Mouse (Mus musculus) gastrocnemius, postnatal 25 days (tissue): ENCODE data around the gene Mettl11b. TPM values are rescaled to one million over a fixed set of nuclear protein-coding genes. Genes with fewer than 3 reads are reported as not detected.
A peak's percentile ranks its signal among the peaks of the same experiment; 100 is the strongest.
"Not testable (repeated sequence)": the region's sequence is repeated elsewhere in the genome, so short reads cannot be mapped to it uniquely, and the experiment has no call there.

ENCODE experiments used
- DNase-seq: peaks from one replicate; pipeline ENCODE4 v3.0.0; 2022
- long read RNA-seq, 2 experiments: library from polyadenylated mRNA; stranded (forward); transcript quantifications; one replicate each; pipeline ENCODE4 v2.0.0; 2021
- total RNA-seq, 2 experiments: library from RNA; stranded (reverse); gene quantifications; 1 replicate in 1 of 2; 2 replicates in 1 of 2; pipeline ENCODE4 v1.2.3; 2021

Mettl11b gene
- 10 to 100 TPM in 1 of 2 experiments, 1 to 10 TPM in 1; 1.8 to 16.3 TPM for total RNA-seq
- long read RNA-seq, experiment 1, transcript Mettl11b-201 (4 exons, 1,790 nt), result major isoform, 8 of 14 reads
- long read RNA-seq, experiment 1, partial matches to known transcripts, result 1 of 14 reads
- long read RNA-seq, experiment 1, other reads (novel, unspliced or antisense), result 5 of 14 reads
- long read RNA-seq, experiment 2, transcript Mettl11b-201 (4 exons, 1,790 nt), result major isoform, 9 of 17 reads
- long read RNA-seq, experiment 2, partial matches to known transcripts, result 0 of 17 reads
- long read RNA-seq, experiment 2, other reads (novel, unspliced or antisense), result 8 of 17 reads

GRCm38 (mm10) chr1:163725106-163725759 lies at the start of gene Mettl11b:
Gene Mettl11b (minus strand): TSS chr1:163725232.
- peak; percentile 54 for DNase-seq

GRCm38 (mm10) chr1:163757462-163758207 lies 32.6 kb upstream of the Mettl11b start:
- no peak for DNase-seq

DNA sequence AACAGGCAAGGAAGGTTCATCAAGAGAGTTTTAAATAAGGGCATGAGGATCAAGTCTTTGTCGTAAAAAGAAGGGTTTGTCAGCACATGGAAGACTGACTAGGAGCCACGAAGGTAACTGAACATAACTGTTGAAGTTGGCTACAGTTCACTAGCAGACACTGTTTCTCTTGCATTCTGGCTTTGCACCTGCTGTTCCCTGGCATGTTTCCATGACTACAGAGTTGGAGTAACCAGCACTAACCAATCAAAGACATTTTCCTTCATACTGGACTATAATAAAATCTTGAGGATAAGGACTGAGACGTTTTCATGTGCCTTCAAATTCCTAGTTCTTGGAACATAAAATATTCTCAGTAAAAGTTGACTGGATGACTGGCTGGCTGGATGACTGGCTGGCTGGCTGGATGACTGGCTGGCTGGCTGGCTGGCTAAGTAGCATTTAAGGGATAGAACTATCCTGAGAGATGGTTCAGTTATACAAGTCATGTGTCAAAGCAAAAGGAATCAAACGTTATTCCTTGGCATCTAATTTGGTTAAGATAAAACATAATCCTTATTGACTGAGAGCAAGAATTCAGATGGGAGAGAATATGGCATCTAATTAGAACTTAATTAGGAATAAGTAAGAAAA lies 26.4 kb upstream of the Mettl11b start:
- no peak for DNase-seq

DNA sequence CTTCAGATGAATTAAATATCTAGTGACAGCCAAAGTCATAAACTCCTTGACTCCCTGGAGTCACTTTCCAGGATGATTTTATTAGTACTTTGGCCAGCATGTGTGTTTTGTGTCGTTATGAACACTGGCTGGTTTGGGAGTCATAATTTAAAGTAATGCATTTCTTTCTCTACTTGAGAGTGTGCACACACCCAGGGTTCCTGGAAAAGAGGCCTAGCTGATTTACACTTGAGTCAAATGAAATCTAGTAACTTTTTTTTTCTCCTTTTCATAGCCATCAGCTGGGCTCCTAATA lies 12.2 kb upstream of the Mettl11b start:
- no peak for DNase-seq

- DNase-seq, result no peak
These were observed 11.6 kb upstream of the Mettl11b start for GRCm38 (mm10) chr1:163736441-163737238.

- DNase-seq, result not testable (repeated sequence)
These were observed 6.1 kb upstream of the Mettl11b start for GRCm38 (mm10) chr1:163731166-163731565.

- no peak for DNase-seq
These were observed 1.1 kb downstream of the Mettl11b start for GRCm38 (mm10) chr1:163723913-163724312.

DNA sequence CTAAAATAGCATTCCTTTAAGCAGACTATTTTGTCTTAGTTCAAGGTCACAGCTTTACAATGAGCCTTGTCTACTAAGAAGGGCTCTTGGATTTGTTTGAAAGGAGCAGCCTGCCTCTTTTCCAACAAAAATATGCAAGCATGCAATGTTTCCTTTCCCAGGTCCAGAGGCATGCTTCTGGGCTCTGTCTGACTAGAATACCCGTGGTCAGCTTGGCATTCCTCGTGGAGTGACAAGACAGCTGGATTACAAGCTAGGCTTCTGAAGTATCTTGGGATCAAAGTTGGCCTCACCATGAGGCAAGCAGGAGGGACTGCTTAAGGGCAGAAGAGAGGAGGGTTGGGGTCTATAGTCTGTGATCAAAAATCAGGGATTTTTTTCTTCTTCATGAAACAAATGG lies 16.4 kb downstream of the Mettl11b start:
- DNase-seq, result no peak

- no peak for DNase-seq
These were observed 24.5 kb downstream of the Mettl11b start for GRCm38 (mm10) chr1:163700571-163700970.

DNA sequence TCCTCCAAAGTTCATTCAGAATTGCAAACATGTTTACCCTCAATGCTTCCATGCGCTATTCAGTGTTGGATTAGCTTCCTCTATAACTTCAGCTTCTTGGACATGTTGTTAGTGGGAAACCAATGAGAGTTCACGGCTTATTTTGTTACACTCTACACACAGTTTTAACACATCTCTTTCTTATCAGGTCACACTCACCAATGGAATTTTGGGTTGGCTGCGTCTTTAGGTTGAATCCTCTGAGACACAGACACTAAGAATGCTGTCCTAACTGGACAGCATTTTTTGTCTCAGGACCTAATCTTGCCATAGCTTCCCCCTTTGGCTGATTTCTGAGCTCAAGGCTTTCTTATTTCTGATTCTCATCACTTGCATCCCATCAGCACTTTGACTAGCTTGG lies 25.3 kb downstream of the Mettl11b start:
- DNase-seq, result no peak

DNA sequence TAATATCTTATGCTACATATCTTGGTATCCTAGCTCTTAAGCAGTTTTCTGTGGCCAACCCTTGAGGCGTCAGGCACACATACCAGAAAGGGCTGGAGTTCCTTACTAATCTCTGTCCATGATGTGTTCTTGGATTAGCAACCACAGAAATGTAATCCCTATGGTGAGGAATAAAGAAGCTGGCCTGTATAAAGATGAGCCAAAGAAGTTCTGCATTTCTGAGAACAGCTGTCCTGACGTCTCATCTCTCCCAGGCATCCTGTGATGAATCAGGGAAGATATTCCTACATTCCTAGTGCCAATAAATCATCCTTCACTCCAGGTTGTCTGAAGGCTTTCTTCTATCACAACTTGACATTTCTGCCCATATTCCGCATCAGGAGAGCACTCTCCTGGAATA lies 33.2 kb downstream of the Mettl11b start:
- DNase-seq, result no peak

GRCm38 (mm10) chr1:163682935-163683430 lies 42.0 kb downstream of the Mettl11b start:
- no peak for DNase-seq

- no peak for DNase-seq
These were observed 42.9 kb downstream of the Mettl11b start for GRCm38 (mm10) chr1:163682127-163682526.

DNA sequence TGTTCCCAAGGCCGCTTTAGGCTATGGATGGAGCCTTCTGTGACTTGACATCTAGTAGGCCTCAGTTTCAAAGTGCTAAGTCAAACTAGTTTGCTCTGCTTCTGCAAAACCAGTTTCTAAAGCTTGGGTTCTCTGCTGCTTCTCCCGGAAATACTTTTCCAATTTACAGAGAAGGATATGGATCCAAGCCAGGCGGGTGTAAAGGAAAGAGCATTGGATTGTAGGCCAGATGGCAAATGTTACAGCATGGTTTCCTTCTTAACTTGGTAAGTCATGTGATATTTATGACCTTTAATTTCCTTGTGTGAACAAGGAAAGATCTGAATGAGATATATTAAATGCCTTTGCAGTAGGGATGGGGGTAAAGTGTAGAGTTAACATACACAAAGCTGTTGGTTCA lies 52.2 kb downstream of the Mettl11b start:
- no peak for DNase-seq

DNA sequence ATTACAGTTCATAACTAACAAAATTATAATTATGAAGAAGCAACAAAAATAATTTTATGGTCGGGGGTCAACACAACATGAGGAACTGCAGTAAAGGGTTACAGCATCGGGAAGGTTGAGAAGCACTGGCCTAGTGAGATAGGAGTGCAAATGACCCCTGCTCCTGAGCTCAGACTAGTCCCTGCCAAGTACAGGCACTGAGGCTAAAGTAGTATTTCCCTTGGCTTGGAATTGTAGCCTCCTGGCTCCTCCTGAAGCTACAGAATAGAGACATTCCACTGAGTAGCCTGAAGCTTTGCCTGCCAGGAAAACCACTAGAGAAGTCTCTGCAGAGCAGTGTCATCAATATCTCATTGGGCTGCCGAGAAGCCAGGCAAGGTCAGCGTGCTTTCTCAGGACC lies 53.7 kb downstream of the Mettl11b start:
- DNase-seq, result peak; percentile 10

DNA sequence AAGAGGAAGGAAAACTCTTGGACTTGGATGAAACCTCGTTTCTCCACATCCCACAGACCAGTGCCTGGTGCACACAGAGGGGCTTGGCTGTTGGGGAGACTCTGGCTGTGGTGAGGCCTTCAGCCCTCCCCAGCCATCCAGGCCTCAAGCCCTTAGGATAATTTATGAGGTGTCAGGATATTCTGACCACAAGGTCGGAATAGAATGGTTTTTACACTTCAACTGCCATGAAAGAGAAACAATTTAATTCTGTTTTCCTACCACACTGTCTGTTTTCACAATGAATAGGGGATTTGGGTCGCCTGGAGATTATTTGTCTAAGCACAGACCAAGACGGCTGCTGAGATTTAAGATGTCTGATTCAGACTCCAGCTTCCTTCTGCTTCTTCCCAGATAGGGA lies 54.3 kb downstream of the Mettl11b start:
- DNase-seq, result no peak

- DNase-seq, result no peak
These were observed 55.1 kb downstream of the Mettl11b start for GRCm38 (mm10) chr1:163669936-163670335.

DNA sequence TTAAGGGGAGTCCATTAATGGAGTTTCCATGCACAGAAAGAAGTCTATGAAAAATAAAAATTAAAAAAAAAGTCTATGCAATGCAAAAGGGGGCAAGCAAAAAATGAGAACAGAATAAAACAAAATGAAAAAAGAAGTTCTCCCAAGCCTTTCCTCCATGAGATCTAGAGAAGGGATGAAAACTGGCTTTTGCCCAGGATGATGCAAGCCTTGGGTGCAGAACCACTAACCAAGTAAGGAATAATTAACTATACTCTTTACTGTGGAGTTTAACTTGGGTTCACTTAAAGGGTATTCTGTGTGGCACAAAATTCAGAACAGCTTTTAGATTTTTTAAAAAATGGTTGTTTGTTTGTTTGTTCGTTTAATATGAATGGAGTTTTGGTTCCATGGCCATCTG lies 62.6 kb downstream of the Mettl11b start:
- DNase-seq, result no peak

GRCm38 (mm10) chr1:163658535-163658928 lies 66.5 kb downstream of the Mettl11b start:
- no peak for DNase-seq

DNA sequence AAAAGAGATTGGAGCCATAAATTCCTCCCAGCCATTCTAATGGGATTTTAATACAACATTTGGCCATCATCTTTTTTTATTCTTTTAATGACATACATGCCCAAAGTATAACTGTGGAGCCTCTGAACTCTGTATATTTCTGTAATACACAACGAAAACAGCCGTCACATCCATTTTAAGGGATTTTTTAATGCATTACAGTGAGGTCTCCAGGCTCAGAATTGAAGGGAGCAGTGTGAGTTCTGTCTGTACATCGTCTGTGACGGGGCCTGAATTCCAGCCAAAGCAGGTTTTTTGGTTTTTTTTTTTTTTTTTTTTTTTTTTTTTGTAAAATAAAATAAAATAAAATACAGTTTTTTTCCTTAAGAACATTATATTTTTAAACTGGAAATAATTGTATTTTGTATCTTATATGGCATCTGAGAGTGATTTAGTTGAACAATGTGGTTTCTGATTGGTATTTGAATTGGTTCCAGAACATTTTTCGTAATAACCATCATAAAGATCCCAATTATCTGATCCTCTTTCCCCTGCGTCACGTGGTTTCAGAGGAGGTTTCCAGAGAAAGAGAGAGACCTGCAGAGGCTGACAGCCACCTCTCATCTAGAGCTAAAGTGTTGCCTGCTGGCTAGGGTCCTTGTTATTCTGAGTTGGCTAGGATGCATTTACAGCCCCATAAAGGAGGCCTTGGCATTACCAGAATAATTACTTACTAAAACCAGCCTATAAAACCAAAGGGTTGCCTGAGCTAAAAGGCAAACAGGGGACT lies 67.1 kb downstream of the Mettl11b start:
- no peak for DNase-seq

GRCm38 (mm10) chr1:163657056-163657455 lies 68.0 kb downstream of the Mettl11b start:
- no peak for DNase-seq
